Mouse (Mus musculus) testis, adult 2 months (tissue): Measurements from ENCODE around the gene Nelfb. TPM values are rescaled to one million over a fixed set of nuclear protein-coding genes. Genes with fewer than 3 reads are reported as not detected.

Experiments used
- H3K27ac ChIP-seq: fragments of 200-500 bp; 2 replicates; pipeline ENCODE4 v1.5.1; 2012; ENCODE audit warnings: low read depth, low read length; ENCODE audit not compliant: control insufficient read depth, insufficient read depth
- H3K27me3 ChIP-seq: fragments of 200-500 bp; 2 replicates; pipeline ENCODE4 v1.6.1; 2012; ENCODE audit warnings: mild to moderate bottlenecking, low read length, moderate library complexity; ENCODE audit not compliant: control insufficient read depth, insufficient read depth
- H3K36me3 ChIP-seq: fragments of 200-500 bp; 2 replicates; pipeline ENCODE4 v1.6.1; 2012; ENCODE audit warnings: mild to moderate bottlenecking, low read length; ENCODE audit not compliant: control insufficient read depth, insufficient read depth
- H3K4me1 ChIP-seq: fragments of 200-500 bp; 2 replicates; pipeline ENCODE4 v1.6.1; 2012; ENCODE audit warnings: low read length; ENCODE audit not compliant: control insufficient read depth, insufficient read depth
- H3K4me3 ChIP-seq: fragments of 200-500 bp; 2 replicates; pipeline ENCODE4 v1.5.1; 2012; ENCODE audit warnings: low read depth, mild to moderate bottlenecking, low read length, moderate library complexity, mixed read lengths; ENCODE audit not compliant: control insufficient read depth
- CTCF ChIP-seq: fragments of 200-500 bp; IDR thresholded peaks from 2 replicates; pipeline ENCODE4 v1.5.1; 2012; ENCODE audit warnings: low read depth, mild to moderate bottlenecking, inconsistent platforms, low read length, moderate library complexity; ENCODE audit not compliant: control insufficient read depth, insufficient read depth, insufficient replicate concordance
- POLR2A ChIP-seq: fragments of 200-500 bp; IDR thresholded peaks from 2 replicates; pipeline ENCODE4 v1.6.1; 2012; ENCODE audit warnings: low read depth, mild to moderate bottlenecking, inconsistent platforms, low read length, moderate library complexity; ENCODE audit not compliant: control insufficient read depth
- polyA plus RNA-seq: library from polyadenylated mRNA; depleted of rRNA; stranded (reverse); fragments of >200 nt; gene quantifications from 2 replicates; pipeline ENCODE4 v1.2.3, GENCODE M21; 2012

Nelfb gene
- polyA plus RNA-seq, 1 experiment: 24.9 TPM

GRCm38 (mm10) chr2:25224766-25225752, 13.8 kb upstream of the Nelfb start:
- H3K4me3 ChIP-seq: peak overlapping the region; percentile 100
- no peaks in the 10 kb centered on the region for H3K36me3 ChIP-seq
- peak overlapping the region; percentile 94 for H3K27ac ChIP-seq
- no peaks in the 10 kb centered on the region for H3K27me3 ChIP-seq
- peaks cover 4% of the 10 kb centered on the region; the same call in 1 of the 2 replicates for H3K4me1 ChIP-seq
- TF ChIP-seq CTCF (no peak), POLR2A (no peak; the same call in 1 of the 2 replicates)

DNA sequence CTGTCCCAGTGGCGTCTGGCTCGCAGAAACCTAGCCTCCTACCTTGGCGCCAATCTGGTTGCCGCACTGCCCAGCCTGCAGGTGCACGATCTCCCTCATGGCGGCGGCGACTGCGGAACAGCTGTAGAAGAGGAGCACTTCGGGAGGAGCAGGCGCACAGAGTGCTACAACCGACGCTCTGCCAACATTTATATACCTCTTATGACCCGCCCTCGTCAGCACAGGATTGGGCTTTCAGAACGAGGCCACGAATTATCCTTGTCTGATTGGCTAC, 13.1 kb upstream of the Nelfb start, which contains the start of gene Tubb4b:
TSS of gene Tubb4b (minus strand) at position 211 of the 274 bp plus-strand sequence.
- Histone ChIP-seq H3K4me3 (peak within 1 kb of the TSS; percentile 100), H3K36me3 (no peaks in the 10 kb centered on the region)
- TF ChIP-seq POLR2A (peak; percentile 99), CTCF (0 out of 2 replicates have a peak, but pooled peaks have one; percentile 9)

DNA sequence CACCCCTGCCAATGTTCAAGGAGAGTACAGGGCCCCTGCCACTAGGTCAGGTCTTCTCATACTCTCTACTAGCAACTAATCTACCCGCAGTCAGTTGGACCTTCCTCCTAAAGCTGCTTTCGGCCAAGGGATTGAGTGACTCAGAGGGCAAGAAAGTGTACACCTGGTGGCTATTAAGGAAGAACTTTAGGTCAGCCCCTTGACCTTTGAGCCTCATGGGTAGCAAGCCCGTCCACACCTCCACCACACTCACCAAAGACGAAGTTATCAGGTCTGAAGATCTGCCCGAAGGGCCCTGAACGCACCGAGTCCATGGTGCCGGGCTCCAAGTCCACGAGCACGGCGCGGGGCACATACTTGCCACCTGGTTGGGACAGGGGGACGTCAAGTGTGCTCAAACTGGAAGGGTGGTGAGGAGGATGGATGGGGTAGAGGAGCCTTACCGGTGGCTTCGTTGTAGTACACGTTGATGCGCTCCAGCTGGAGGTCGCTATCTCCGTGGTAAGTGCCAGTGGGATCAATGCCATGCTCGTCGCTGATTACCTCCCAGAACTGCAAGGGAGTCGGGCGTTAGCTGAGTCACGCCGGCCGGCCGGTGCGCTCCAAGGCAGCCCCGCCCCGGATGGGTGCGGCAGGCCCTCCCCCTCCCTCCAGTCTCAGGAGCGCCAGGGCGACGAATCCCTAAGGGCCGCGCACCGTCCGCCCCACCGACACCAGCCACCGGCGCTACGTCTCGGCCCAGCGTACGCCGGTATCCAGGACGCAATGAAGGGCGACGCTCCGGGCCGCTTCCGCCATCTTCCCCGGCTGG, 12.6 kb upstream of the Nelfb start:
- Histone ChIP-seq H3K27ac (peak overlapping the region; percentile 99), H3K27me3 (no peaks in the 10 kb centered on the region), H3K36me3 (no peaks in the 10 kb centered on the region), H3K4me1 (peaks cover 4% of the 10 kb centered on the region; the same call in 1 of the 2 replicates), H3K4me3 (peak overlapping the region; percentile 100)
- no peak for TF ChIP-seq CTCF
- no peak for TF ChIP-seq POLR2A

More for the DNA sequence above, 13.1 kb upstream of the Nelfb start, which contains the start of gene Tubb4b:
- Histone ChIP-seq H3K4me1 (peaks cover 4% of the 10 kb centered on the region; the same call in 1 of the 2 replicates), H3K27me3 (no peaks in the 10 kb centered on the region), H3K27ac (peak within 1 kb of the TSS; percentile 99)

GRCm38 (mm10) chr2:25221331-25221772, 10.1 kb upstream of the Nelfb start:
- Histone ChIP-seq H3K27ac (no peak overlapping the region; the same call in 1 of the 2 replicates), H3K4me1 (peaks cover 2% of the 10 kb centered on the region; the same call in 1 of the 2 replicates), H3K4me3 (peak overlapping the region; percentile 72)

GRCm38 (mm10) chr2:25218445-25218844, 7.2 kb upstream of the Nelfb start, which contains the start of gene Fam166a:
Fam166a (plus strand) TSS chr2:25218745.
- H3K27me3 ChIP-seq: no peaks in the 10 kb centered on the region
- H3K4me1 ChIP-seq: no peaks in the 10 kb centered on the region; the same call in 1 of the 2 replicates
- H3K36me3 ChIP-seq: no peaks in the 10 kb centered on the region
- peak within 1 kb of the TSS; percentile 88 for H3K27ac ChIP-seq
- TF ChIP-seq POLR2A (peak; percentile 33; the same call in 1 of the 2 replicates), CTCF (no peak)
- peak within 1 kb of the TSS; percentile 86 for H3K4me3 ChIP-seq

More at GRCm38 (mm10) chr2:25221331-25221772, 10.1 kb upstream of the Nelfb start:
- H3K27me3 ChIP-seq: no peaks in the 10 kb centered on the region
- no peaks in the 10 kb centered on the region for H3K36me3 ChIP-seq
- no peak for TF ChIP-seq CTCF

DNA sequence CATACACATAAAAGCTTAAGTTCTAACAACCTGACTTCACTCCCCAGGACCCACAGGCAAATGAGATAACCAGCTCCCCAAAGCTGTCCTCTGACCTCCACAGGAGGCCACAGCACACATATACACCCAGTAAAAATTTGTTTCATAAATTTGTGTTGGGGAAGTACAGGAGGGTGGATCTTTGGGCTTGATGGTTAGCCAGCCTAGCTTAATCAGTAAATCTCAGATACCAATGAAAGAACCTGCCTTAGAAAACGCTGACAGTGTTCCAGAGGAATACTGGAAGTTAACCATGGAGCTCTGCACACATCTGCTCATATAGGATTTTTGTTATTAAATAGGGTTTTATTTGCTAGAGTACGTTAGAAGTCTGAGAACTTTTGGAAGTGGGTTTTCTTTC, 6.4 kb upstream of the Nelfb start:
- TF ChIP-seq CTCF (no peak), POLR2A (no peak)
- H3K4me3 ChIP-seq: peak overlapping the region; percentile 69
- no peaks in the 10 kb centered on the region for H3K36me3 ChIP-seq
- no peaks in the 10 kb centered on the region; the same call in 1 of the 2 replicates for H3K4me1 ChIP-seq
- no peaks in the 10 kb centered on the region for H3K27me3 ChIP-seq
- H3K27ac ChIP-seq: no peak overlapping the region
